Mouse (Mus musculus): ENCODE measurements around the gene Cd247. TPM values are rescaled to one million over a fixed set of nuclear protein-coding genes. Genes with fewer than 3 reads are reported as not detected.

The Cd247 gene
- total RNA-seq, 1 experiment from 2014 or later = 0.30 TPM

DNA sequence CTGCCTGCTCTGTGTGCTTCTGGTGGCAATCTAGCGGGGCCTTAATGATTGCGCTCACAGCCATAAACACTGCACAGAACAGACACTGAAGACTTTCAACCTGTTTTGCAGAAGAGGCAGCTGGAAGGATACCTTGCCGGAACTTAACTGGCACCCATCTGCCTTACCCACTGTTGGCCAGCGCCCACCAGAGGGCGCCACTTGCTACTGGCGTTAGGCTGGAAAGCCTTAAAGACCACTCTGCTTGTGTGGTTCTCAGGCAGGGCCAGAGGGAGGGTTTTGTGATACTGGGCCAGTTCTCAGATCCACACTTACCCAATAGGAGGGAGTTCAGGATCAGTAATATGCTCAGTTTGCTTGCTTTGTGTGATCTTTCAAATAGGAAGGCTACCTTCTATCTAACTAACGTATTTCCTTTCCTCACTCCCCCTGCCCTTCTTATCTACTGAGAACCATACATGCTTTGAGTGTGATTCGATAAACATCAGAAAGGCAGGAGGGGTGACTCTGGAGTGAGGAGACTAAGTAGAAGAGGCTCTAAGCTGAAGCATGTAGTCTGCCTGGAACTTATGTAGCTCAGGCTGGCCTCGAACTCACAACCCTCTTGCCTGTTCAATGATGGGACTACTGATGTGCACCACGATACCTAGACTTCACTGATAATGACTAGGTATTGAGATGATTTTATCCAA, 65.4 kb downstream of the Cd247 start:
- DNase-seq = peak; percentile 76

DNA sequence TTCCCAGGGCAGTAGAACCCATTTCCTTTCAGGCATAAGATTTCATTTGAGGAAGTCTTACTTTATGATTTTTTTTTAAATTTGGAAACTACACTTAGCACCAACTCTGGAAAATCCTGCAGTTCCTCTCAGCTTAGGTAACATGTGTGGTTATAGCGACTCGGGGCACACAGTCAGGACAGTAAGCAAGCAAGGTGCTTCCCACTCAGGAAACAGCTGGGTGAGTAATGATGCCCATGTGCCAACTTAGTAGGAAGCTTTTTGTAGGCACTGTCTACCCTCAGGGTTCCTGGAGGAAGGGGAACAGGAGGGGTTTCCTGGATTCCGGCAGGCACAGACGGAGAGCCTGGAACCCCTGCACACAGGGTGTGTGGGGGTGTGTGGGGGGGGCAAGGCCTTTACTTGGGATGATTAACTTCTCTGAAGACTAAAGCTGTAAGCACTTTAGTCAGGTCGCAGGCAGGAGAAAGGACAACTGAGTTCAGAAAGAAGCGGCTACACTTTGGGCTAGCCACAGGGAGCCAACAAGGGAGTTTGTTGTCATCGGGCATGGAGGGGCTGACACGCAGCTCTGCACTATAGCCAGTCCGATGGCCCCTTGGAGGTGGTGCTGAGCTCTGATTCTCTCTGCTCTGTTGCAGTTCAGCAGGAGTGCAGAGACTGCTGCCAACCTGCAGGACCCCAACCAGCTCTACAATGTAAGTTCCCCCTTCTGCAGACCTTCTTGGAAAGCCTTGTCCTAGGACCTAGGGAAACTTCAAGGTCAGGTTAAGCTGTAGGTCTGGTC, 67.5 kb downstream of the Cd247 start:
- DNase-seq = no peak

DNA sequence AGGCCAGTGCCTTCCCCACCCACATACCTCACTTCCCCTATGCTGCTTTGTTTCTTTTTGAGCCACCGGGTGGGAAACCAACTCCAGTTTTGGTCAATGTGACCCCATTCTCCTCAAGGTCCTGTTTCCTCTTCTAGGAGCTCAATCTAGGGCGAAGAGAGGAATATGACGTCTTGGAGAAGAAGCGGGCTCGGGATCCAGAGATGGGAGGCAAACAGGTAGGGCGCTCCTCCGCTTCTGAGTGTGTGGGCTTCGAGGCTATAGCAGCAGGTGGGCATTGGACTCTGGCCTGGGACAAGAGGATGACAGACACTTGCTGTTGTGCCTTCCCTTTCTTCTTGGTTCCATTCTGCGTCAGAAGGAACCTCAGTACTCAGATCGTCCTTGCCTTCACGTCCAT, 68.8 kb downstream of the Cd247 start:
- no peak for DNase-seq

DNA sequence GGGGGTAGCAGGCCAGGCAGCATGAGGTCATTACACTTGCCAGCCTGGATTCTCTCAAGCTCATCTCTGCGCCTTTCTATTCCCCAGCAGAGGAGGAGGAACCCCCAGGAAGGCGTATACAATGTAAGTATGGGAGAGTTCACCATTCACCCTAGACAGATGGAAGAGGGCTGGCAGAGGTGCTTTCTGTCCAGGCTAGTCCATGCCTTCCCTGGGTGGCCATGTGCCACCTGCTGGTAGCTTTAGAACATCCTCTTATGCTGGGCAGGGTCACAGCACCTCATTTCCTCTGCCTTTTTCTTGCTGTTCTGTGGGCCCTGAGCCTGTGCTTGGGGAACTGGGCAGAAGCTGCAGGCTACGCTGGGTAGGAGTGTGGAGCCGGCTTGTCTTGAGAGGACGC, 69.9 kb downstream of the Cd247 start:
- no peak for DNase-seq

DNA sequence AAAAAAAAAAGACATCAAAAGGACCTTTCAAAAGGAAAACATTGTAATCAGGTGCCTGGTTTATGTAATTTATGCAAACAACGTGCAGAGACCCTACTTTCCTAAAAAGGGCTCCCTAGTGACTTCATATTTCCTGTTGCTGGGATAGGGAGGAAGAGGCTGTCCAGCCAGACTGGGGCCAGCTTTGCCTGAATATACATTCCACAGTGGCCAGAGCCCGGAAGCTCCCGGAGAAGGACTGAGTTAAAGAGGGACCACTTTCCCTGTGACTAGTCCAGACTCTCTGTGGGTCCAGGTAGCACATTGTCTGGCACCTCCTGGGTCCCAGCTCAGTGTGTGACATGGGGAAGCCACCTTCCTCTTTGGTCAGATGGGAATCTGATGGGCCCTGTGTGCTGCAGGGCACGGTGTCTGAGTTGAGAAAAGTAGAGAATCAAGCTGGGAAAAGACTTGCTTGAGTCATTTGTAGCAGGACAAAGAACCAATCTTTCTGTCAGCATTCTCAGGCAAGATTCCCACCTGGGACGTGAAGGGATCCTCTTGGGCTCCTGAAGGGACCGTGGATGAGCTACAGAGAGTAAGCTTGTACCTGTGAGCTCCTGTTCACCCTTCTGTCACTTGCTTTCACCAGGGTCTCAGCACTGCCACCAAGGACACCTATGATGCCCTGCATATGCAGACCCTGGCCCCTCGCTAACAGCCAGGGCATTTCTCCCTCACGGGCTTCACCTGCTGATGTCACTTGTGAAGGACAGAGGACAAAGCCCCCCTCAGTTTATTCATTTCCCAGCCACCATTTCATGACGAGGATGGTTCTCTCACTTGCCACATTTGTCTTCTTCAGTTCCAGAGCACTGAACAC, 72.1 kb downstream of the Cd247 start:
- no peak for DNase-seq

DNA sequence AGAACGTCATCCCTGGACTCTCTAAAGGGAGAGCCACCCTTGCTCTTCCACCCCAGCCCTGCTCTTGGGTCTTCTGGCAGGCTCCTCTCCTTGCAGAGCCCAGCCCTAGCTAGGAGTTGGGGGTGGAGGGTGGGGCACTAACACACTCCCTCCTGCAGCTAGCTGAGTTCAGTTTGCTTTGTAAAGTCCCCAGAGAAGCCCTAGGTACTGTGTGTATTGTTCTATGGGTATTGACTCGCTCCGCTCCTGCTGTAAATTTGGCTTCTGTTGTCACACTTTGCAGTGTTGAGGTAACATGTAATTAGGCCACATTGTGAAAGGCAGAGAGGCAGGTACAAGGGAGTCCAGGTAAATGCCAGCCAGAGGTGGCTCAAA, 72.7 kb downstream of the Cd247 start:
- DNase-seq = no peak

DNA sequence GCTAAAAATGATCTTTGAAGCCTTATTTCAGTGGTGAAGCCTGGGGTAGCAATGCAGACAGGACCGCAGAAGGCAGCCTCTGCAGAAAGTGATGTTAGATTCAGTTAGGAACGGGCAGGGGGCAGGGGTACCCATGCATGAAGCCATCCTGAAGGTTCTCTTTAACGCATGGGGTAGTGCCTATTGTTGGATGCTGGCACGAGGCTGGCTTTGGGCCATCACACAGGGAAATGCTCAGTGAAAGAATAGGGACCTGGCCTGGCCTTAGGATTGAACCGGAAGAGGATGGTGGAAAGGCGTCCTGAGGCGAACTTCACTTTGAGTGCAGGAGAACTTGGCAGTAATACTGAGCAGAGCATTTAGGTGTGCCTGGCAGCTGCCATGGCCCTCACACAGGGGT, 73.6 kb downstream of the Cd247 start:
- DNase-seq = no peak

DNA sequence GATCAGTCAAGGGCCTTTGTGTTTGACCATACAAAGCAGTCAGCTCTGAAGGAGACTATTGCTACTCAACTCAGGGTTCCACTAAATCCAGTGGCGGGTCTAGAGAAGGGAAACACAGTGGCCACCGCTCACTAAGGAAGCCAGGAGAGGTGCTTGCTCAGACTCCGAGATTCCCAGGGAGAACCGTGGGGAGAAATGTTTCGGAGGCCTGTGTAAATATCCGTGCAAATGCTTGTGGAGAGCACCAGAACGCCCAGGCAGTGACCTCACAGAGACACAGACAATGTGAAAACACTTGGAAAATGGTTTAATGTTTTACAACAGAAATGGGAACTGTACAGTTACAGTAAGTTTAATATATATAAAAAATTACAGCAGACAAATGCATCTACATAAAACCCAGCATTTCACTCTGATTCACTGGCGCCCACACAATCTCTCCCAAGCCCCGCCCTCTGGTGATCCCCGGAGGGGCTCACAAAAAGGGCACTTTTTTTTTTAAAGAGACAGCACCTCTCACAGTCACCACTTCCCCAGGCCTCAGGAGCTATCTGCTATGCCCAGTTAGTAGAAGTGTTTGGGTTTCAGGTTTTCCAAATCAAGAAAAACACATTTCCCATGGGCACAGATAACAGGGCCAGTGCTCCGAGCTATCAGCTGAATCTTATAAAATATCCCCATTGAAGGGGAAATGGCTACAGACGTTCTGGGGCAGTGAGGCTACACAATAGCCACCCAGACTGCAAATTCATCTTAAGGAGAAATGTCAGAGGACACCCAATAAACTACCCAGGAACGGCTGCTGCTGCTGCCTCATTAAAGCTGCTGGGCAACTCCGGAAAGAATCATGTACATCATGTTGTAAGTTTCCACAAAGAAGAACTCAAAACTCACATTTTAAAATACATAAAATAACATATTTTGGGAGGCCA, 76.6 kb downstream of the Cd247 start:
- DNase-seq = no peak

DNA sequence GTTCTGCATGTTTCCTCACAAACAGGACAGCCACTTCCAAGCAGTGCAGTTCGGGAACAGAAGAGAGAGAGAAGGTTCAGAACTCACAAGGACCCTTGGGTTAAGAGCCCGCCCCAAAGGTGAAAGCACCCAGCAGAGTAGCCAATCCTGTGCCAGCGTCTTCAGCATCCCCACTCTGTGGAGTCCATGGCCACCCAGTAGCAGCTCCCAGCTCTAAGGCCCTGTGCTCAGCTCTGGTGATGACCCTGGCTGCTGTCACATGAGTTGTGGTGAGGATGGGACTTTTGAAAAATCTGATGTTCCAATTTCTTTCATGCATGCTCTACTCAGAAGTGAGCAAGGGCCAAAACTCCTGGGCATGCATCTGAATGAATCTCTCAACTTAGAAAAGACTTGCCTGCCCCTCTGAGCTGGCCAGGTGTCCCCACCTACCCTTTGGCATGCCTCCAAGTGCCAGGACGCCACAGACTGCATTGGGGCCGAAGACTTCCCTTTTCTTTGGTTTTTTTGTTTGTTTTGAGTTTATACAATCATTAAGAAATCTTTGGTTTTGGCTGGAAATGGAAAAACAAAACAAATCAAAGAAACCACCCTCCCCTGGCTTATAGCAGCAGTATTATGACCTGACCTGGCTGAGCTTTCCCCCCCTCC, 78.3 kb downstream of the Cd247 start:
- no peak for DNase-seq

DNA sequence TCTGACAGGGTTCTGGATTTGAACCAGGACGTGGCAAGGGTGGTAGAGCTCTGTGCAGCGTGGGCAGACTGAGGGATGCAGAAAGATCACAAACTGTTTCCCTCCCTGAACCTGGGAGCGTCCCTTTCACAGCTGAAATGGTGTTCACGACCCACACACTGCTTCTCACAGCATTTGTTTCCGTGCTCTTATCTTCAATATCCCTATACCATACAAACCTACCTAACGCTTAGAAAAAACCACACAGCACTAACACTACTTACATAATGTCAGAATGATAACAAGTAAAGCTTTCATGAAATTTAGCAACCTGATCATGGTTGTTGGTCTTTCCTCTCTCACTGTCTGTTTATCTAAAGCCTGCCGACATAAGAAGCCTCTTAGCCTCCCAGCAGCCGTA, 80.2 kb downstream of the Cd247 start:
- no peak for DNase-seq

DNA sequence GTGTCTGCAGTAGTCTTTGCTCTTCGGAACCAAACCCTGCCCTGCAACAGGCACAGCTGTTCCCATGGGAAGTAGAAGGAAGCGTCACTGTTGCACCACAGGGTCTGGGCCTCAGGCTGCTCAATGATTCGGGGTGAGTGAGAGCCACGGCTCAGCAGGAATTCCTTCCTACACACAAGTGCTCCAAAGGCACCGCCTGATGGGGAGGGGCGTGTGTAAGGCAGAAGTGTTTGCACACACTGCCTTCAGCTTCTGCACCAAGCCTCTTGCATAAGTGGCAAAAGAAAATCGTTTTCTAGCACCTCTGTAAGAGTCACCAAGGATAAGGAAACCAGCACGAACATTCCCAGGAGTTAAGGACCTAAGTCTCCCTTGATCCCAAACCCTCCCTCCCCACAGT, 86.2 kb downstream of the Cd247 start:
- no peak for DNase-seq

DNA sequence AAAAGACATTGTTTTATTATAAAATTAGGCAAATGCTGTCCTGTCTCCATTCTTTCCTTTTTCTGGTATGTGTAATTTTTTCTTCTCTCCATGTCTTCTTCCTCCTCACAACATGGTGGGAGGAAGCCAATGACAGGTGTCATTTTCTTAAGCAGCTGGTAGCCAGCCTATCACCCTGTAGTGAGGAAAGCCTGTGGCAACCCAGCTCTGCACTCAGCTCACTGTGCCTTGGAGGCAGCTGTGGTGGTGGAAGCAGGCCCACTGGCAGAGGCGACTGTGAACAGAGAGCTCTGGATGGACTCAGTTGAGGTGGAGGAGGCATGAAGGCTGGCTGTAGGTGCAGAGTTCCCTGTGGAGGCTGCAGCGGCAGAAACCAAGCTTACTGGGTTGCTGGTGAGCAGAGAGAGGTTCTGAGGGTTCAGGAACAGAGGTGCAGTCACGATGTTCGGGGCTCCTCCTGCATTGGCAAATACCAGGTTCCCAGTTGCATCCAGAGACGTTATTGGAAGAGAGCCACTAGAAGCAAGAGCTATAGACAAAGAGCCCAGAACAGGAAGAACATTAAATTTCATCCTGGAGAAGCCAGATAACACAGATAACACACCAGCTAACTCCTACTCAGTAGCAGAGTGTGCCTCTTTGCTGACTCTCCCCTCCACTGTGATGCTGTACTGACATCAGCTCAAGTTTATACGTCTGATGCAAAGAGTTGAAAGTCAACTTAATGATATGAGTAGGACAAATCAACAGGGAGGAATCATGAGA, 87.2 kb downstream of the Cd247 start:
- DNase-seq = no peak

DNA sequence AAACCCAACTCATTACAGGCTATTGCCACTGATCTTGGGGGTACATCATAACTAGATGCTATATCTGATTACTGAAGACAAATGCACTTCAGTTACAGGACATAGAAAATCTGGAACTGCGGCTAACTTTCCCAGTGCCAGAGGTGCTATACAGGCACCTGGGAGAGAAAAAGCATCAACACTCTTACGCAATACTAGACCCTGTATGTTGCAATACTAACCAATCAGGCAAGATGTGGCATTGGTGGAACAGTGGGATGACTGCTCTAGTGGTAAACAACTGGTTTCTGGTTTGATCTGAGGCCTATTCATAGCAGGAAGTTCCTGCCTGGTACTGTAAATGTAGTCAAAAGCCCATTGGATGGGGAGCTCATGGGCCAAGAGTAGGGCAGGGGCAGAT, 90.3 kb downstream of the Cd247 start:
- no peak for DNase-seq

DNA sequence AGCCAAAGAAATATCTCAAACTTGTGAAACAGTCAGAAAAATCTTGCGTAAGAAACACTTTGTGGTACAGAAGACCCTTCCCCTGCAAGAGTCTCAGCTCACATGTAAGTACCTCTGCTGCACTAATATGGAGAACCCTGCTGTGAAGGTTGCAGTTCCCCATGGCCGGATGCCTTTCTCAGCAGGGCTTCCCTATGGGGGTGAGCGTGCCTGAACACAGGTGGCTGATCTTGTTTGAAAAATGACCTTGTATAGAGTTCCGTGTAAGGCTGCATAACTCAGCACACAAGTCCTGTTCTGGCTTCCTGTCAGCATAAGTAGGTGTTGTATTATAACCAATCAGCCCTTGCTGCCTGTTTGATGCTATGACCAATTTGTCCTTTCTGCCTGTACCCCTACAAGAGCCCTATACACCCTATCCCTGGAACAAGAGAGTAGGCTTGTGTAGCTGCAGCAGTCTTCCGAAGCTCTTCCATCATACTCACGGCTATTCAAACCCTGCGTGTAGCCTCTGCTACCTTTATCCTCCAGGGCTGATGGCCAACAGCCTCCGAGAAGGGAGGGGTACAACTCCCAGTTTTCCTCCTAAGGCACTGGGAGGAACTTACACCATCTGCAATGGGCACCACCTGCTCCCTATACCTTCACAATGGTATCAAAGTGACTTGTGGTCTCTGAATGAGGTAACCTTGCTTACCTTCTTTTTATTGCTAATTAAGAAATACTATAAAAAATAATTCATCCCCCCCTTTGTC, 93.8 kb downstream of the Cd247 start:
- no peak for DNase-seq

DNA sequence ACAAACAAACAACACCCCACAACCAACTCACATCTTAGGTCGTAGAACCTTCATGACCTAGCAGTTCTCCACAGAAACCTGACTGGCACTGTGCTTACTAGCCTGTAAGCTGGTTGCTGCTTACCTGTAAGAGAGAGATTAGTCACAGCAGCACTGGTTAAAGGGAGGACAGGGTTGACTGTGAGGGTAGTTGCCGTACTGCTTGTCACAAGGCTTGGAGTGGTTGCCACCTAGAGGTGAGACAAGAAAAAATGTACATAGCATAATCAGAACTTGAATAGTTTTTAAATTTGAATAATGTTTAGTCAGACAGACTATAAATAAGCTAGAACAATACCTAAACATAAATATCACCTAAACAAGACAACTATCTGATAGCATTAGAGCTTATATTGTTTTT, 103.2 kb downstream of the Cd247 start:
- no peak for DNase-seq

DNA sequence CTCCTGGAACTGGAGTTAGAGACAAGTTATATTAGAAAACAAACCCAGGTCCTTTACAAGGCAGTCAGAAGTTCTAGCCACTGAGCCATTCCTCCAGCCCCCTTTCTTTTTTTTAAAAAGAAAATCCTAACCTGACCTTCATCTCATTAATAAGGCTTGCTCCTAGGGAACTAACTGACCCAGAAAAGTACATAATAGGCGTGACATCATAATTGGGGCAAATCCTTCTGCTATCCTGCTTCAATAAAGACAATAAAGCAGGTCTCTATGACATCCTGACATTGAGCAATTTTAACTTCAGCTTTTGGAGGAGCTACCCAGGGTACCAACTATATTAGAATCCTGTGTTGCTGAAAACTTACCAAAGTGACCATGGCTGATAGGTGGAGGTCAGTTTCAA, 115.1 kb downstream of the Cd247 start:
- no peak for DNase-seq

DNA sequence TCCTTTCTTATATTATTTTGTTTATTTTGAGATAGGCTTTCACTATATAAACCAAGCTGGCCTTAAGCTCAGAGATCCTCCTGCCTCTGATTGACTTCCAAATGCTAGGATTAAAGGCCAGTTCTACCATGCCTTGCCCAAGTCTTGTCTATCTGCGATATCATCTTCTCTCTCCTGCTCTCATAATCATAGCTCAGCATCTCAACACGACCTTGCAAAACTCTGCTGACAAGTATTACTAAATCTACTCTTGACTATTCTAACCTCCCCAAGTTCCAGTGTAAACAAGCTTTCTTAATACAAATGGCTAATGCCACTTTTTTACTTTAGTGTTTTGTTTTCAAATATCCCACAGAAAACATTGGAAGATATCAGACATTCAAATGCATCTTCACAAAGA, 119.7 kb downstream of the Cd247 start:
- DNase-seq = no peak

DNA sequence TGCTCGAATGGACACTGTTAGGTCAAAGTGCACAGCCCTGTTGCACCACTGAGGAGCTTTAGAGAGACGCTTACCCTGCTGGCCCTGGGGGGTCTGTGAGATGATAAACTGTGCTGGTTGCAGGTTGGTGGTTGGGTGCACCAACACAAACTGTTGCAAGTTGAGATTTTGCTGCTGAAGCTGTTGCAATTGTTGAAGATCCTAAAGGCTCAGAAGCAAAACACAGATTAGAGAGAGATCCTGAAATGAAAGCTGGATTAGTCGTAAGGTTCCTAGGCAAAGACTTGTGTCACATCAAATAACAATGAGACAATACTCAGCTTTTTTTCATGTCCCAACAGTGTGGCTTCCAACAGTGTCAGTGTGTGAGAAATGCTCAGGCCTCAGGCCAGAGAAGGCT, 120.3 kb downstream of the Cd247 start:
- DNase-seq = no peak

DNA sequence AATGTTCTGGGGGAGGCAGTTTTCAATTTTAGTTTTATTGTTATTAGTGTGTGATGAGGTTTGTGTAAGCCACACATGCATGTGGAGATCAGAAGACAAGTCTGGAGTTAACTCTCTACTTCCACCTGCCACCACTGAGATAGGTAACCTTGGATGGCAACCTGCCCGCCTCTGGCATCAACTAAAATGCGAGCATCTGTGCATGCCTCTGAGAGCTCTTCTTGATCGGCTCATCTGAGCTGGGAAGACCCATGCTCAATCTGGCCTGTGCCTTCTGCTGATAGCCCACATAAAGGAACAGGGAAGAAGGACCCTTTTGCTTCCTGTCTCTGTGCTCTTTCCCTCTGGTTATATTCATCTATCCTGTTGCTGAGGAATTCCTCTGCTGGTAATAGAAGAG, 121.0 kb downstream of the Cd247 start:
- DNase-seq = no peak

Data from adrenal gland, postnatal 25 days (tissue).